Mouse (Mus musculus) limb, embryonic 14.5 days (tissue): Measurements from ENCODE around the gene Amigo3. TPM values are rescaled to one million over a fixed set of nuclear protein-coding genes. Genes with fewer than 3 reads are reported as not detected.

Experiments
- ATAC-seq: fragments of 200-750 bp; cut with Nextera tagmentation; 2 replicates; pipeline ENCODE4 v1.8.0; 2017; ENCODE audit warnings: low read depth, moderate number of reproducible peaks, moderate TSS enrichment; ENCODE audit not compliant: low FRiP score
- DNase-seq: peaks from one replicate; pipeline ENCODE4 v3.0.0-alpha.2; 2015; ENCODE audit warnings: low spot score
- H3K27ac ChIP-seq: fragments of 300-500 bp; sonication (generic); replicated peaks from 2 replicates; pipeline ENCODE4 v1.5.1; 2014; ENCODE audit warnings: low read depth, mild to moderate bottlenecking, low read length, moderate library complexity, mixed read lengths
- H3K27me3 ChIP-seq: fragments of 300-500 bp; sonication (generic); 2 replicates; pipeline ENCODE4 v1.6.1; 2014; ENCODE audit warnings: low read length, mixed read lengths; ENCODE audit not compliant: control insufficient read depth, insufficient read depth
- H3K36me3 ChIP-seq: fragments of 300-500 bp; sonication (generic); 2 replicates; pipeline ENCODE4 v1.6.1; 2014; ENCODE audit warnings: mild to moderate bottlenecking, low read length, moderate library complexity, mixed read lengths; ENCODE audit not compliant: control insufficient read depth, insufficient read depth
- H3K4me1 ChIP-seq: fragments of 300-500 bp; sonication (generic); 2 replicates; pipeline ENCODE4 v1.6.1; 2014; ENCODE audit warnings: antibody characterized with exemption, low read length, mixed read lengths; ENCODE audit not compliant: control insufficient read depth, insufficient read depth
- H3K4me2 ChIP-seq: fragments of 300-500 bp; sonication (generic); replicated peaks from 2 replicates; pipeline ENCODE4 v1.6.1; 2014; ENCODE audit warnings: low read depth, mild to moderate bottlenecking, low read length, moderate library complexity; ENCODE audit not compliant: severe bottlenecking
- H3K4me3 ChIP-seq: fragments of 300-500 bp; sonication (generic); replicated peaks from 2 replicates; pipeline ENCODE4 v1.5.1; 2014; ENCODE audit warnings: low read length
- H3K9ac ChIP-seq: fragments of 300-500 bp; sonication (generic); 2 replicates; pipeline ENCODE4 v1.6.1; 2014; ENCODE audit warnings: mild to moderate bottlenecking, low read depth, low read length, moderate library complexity; ENCODE audit not compliant: severe bottlenecking
- H3K9me3 ChIP-seq: fragments of 300-500 bp; sonication (generic); 2 replicates; pipeline ENCODE4 v1.6.1; 2016; ENCODE audit warnings: low read length; ENCODE audit not compliant: control insufficient read depth
- POLR2A ChIP-seq: fragments of 200-500 bp; IDR thresholded peaks from 2 replicates; pipeline ENCODE4 v1.8.0; 2012; ENCODE audit warnings: inconsistent platforms, mild to moderate bottlenecking, moderate library complexity, borderline replicate concordance; ENCODE audit not compliant: insufficient read depth, insufficient read length; ENCODE audit errors: extremely low read depth
- WGBS: fragments of 180-500 bp; shearing (Covaris S2); extraction: QIAGEN DNeasy Blood & Tissue Kit; methylation state at CpG from one replicate; pipeline ENCODE4 v1.1.7; 2014; 5-methylcytosine and 5-hydroxymethylcytosine counted together
- polyA plus RNA-seq, 2 experiments: library from polyadenylated mRNA; depleted of rRNA in 1 of 2; stranded (reverse) in 1 of 2; unstranded in 1 of 2; fragments of >200 nt; fragmentation: Nextera tagmentation in 1 of 2; extraction: Ambion mirVana in 1 of 2; gene quantifications; 2 replicates each; pipeline versions ENCODE4 v1.2.1 to v1.2.3; 2012 to 2014

Gene Amigo3
- polyA plus RNA-seq, 2 experiments = 4.7 to 5.0 TPM

DNA sequence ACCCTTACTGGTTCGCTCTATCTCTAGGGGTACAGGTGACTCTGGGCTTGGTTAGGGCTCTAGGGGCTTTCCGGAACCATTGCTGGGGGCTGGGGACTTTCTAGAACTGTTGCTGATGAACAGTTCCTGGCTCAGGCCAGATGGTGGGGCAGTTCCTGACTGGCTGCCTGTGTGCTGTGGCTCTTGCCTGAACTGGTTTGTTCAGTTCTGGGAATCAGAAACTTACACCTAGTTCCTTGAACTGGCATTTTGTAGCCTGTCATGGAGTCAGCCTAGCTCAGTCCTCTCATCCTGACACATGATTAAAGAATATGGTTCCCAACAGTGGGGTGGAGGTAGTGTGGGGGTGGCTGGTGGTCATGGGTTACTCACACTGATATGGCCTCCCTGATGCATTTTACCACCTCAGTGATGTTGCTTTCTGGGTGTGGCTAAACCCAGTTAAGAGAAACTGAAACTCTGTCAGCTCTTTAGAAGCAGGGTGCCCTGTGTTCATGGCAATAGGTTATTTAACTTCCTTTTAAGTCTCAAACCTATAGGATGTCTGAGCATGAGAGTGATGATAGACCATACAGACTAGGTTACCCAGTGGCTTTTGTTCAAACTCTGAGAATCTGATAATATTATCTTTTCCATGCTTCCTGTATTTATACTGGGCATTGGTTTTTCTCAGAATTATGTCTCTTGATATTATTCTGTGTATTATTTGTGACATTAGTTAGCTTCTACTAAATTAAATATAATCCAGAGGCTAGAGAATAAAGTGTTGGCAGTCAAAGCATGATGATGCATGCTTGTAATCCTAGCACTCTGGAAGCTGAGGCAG lies 17.4 kb upstream of the Amigo3 start:
- no peak overlapping the region for H3K27ac ChIP-seq
- DNase-seq (no peak), ATAC-seq (no peak)
- no peak overlapping the region for H3K4me2 ChIP-seq
- no peak overlapping the region for H3K4me3 ChIP-seq
- H3K9me3 ChIP-seq = no peaks in the 10 kb centered on the region
- WGBS = 97% methylated on average over 2 of the region's 2 CpGs
- no peaks in the 10 kb centered on the region for H3K4me1 ChIP-seq
- no peak for TF ChIP-seq POLR2A
- no peaks in the 10 kb centered on the region for H3K27me3 ChIP-seq
- peaks cover 75% of the 10 kb centered on the region for H3K36me3 ChIP-seq
- no peak overlapping the region for H3K9ac ChIP-seq

DNA sequence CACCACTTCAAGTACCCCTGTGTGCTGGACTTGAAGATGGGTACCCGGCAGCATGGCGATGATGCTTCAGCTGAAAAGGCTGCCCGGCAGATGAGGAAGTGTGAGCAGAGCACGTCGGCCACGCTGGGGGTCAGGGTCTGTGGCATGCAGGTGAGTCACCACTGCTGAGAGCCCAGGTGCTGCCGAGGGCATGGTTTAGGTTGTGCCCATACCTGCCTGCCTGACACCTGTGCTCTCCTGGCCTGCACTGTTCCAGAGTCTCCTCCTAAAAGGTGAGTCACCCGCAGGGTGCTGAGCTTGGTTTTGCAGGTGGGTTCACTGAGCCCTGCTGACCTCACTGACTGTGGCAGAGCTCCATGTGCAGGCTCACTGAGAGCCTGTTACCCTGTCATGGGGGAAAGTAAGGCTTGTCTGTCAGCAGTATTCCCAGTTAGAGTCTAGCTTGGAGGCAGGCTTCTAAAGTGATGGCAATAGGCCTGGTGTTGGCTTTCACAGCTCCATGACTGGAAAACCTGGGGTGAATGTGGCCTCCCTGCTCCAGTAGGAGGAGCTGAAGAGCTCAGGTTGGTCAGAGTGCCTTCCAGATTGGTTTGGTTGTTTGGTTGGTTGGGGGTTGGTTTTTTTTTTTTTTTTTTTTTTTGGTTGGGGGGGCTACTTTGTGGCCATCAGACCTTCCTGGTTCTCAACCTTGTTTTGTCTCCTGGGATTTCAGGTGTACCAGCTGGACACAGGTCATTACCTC lies 8.0 kb upstream of the Amigo3 start:
- Histone ChIP-seq H3K9me3 (no peaks in the 10 kb centered on the region), H3K4me3 (no peak overlapping the region), H3K4me1 (peaks cover 5% of the 10 kb centered on the region; the same call in 1 of the 2 replicates), H3K36me3 (peaks cover 72% of the 10 kb centered on the region), H3K27me3 (no peaks in the 10 kb centered on the region), H3K4me2 (no peak overlapping the region), H3K9ac (no peak overlapping the region), H3K27ac (no peak overlapping the region)
- DNase-seq (no peak), ATAC-seq (no peak)
- WGBS = 98% methylated on average over 8 of the region's 8 CpGs
- no peak for TF ChIP-seq POLR2A

DNA sequence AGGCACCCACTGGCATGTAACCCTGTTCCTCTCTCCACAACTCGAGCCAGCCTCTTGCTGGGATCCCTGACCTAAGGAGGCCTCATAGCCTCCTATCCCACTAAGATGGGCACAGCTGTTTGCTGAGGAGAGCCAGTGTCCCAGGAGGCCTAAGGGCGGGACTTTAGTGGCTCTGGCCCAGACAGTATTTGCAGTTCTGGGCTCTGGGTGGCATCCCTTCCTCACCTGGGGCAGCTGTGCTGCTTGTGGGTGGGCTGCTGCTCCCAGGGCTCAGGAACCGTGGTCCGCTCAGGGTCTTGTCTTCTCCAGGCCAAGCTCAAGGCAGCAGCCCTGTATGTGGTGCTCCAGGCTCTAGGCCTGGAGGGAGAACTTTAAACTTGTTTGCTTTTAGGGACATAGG lies 6.4 kb upstream of the Amigo3 start:
- Histone ChIP-seq H3K9ac (no peak overlapping the region), H3K9me3 (no peaks in the 10 kb centered on the region), H3K4me3 (no peak overlapping the region), H3K4me2 (no peak overlapping the region), H3K27ac (no peak overlapping the region), H3K27me3 (no peaks in the 10 kb centered on the region), H3K36me3 (peaks cover 74% of the 10 kb centered on the region), H3K4me1 (peaks cover 5% of the 10 kb centered on the region; the same call in 1 of the 2 replicates)
- WGBS = 86% methylated on average over 4 of the region's 4 CpGs
- TF ChIP-seq POLR2A = no peak
- DNase-seq (no peak), ATAC-seq (no peak)

DNA sequence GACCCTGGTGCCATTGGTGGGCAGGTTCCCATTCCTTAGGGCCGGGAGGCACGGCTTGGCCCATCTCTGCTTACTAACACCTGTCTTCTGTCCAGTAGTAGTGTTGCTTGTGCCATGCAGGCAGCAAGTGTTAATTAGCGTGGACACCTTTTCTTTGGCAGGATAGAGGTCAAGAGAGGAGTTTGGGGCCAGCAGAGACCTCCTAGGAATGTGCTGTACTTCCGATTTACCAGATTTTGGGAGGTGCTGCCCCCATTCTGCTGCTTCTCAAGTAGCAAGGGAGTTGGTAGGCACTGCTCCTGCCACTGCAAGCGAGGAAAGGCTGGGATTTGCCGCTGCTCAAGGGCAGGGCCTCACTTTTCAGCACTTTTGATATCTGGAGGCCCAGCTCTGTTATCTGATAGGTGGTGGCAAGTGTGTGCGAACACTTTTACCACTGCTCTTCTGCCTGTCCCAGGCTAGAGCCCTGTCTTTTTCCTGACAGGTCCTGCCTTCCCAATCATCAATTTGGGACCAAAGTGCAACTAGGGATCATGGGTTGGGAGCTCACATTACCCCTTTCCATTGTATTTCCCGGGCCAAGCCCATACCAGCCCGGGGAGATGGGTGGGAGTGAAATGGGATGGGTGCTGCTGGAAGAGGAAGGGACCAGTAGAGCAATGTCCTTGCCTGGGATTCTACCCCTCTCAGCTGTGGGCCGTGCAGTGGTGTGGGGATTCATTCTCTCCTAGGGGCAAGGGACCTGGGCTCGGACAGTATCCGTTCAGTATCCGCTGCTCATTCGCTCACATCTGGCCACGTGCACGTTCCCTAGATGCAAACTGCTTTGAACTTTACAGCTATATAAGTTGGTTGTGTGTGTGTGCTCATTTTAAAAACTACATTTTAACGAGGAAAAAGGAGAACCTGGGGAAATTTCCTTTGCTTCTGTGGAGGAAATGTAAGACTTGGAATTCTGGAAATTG lies 5.1 kb upstream of the Amigo3 start:
- H3K9ac ChIP-seq = peak overlapping the region; percentile 87; the same call in 1 of the 2 replicates
- TF ChIP-seq POLR2A = no peak
- H3K27ac ChIP-seq = peak overlapping the region; percentile 53

DNA sequence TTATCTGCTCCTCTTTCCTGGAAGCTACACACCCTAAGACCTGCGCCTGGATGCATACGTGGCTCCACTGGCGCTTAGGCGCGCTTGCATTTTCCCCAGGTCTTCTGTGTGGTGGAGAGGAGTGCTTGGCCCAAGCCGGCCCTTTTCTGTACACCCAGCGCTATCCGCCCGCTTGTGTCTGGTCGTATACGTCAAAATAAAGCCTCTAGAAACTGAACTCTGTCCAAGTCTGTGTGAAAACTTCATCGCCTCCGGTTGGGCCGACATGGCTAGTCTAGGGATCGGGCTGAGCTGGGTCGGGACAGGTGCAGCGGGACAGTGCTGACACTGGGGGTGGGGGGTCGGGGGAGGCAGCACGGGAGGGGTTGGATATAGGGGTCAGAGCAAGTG lies 4.4 kb upstream of the Amigo3 start:
- DNase-seq = no peak
- peaks cover 10% of the 10 kb centered on the region; the same call in 1 of the 2 replicates for H3K4me1 ChIP-seq
- 0% methylated on average over 18 of the region's 19 CpGs for WGBS

More for the DNA sequence above, 5.1 kb upstream of the Amigo3 start:
- Histone ChIP-seq H3K4me3 (peak overlapping the region; percentile 83), H3K4me1 (peaks cover 5% of the 10 kb centered on the region; the same call in 1 of the 2 replicates), H3K4me2 (peak overlapping the region; percentile 75), H3K36me3 (peaks cover 69% of the 10 kb centered on the region), H3K9me3 (no peaks in the 10 kb centered on the region), H3K27me3 (no peaks in the 10 kb centered on the region)
- no peak for ATAC-seq
- DNase-seq = no peak
- WGBS = 47% methylated on average over 17 of the region's 17 CpGs

More for the DNA sequence above, 4.4 kb upstream of the Amigo3 start:
- peak overlapping the region; percentile 75 for H3K4me2 ChIP-seq
- peak; percentile 2 for ATAC-seq
- H3K27me3 ChIP-seq = no peaks in the 10 kb centered on the region
- no peak for TF ChIP-seq POLR2A
- H3K27ac ChIP-seq = peak overlapping the region; percentile 53
- no peaks in the 10 kb centered on the region for H3K9me3 ChIP-seq
- peaks cover 63% of the 10 kb centered on the region for H3K36me3 ChIP-seq
- H3K4me3 ChIP-seq = peak overlapping the region; percentile 83
- H3K9ac ChIP-seq = peak overlapping the region; percentile 87
